ENCODE assay signal across 9 mouse cellular contexts in the genomic region with DNA sequence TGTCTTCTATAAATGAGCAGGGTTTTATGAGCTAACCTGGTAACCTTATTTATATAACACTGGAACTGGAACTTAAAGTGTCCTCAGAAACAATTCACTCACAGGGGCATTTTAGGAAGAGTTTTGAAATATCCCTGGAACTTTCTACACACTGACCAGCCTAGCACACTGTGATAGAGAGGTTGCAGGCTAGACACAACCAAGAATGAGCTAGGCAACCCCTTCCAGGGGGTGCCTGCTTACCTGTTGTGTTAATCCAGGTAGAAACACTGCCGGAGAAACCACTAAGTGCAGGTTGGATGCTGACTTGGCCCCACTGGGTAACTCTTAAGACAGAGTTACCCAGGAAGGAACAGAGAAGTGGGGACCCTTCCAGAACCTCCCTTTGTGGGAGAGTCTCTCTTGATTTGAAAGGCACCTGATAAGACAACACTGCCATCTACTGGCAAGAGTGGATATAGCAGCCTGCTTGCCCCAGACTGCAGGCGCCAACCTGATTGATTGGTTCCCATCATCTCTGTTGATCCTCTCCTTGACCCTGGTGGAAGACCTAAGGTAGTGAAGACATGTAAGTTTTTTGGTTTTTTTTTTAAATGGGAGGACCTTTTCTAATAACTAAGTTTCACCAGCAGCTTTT. TPM values are rescaled to one million over a fixed set of nuclear protein-coding genes. Genes with fewer than 3 reads are reported as not detected.
A peak's percentile ranks its signal among the peaks of the same experiment; 100 is the strongest.
DNase-seq lines count a peak whose midpoint lies in the region; ATAC-seq and TF ChIP-seq lines count a peak whose summit lies in the region.
"Had no signal": no experiment of that assay in that cellular context is flagged by ENCODE, and none has a peak within 500 bp of the region (broad histone marks: within the 10 kb centered on the region; RNA-seq: fewer than 3 reads in every experiment).

No protein-coding gene starts in this region.

- no peaks in the 10 kb centered on the region for H3K4me1 ChIP-seq in MEL (ENCODE audit: control insufficient read depth in 1 of 2, insufficient read depth in 2 of 2, low read length in 2 of 2)
- H3K4me1 ChIP-seq in forebrain, embryonic 12.5 days: no peaks in the 10 kb centered on the region
- peaks cover 11% of the 10 kb centered on the region for H3K4me1 ChIP-seq in lung, embryonic 16.5 days (replicated peaks; ENCODE audit: control insufficient read depth, insufficient read depth, low read length)

- no peak overlapping the region for H3K4me3 ChIP-seq in MEL (ENCODE audit: control insufficient read depth in 1 of 2, insufficient read depth in 1 of 2, low read depth in 2 of 2, low read length in 2 of 2)
- H3K4me3 ChIP-seq in forebrain, embryonic 12.5 days (replicated peaks): no peak overlapping the region
- H3K4me3 ChIP-seq in lung, embryonic 16.5 days (ENCODE audit: low read length): no peak overlapping the region

- no peak for TF ChIP-seq POLR2A in MEL (IDR thresholded peaks at IDR 0.05; ENCODE audit: control insufficient read depth in 1 of 2, insufficient read depth in 1 of 2, low read depth in 1 of 2, low read length in 2 of 2, poor library complexity in 1 of 2)

- WGBS in forebrain, embryonic 12.5 days: 23% methylated on average over 2 of the region's 2 CpGs
- WGBS in lung, embryonic 16.5 days: 23% methylated on average over 2 of the region's 2 CpGs

- peak; percentile 71; the same call in 1 of the 2 replicates for ATAC-seq in forebrain, embryonic 12.5 days (ENCODE audit: low FRiP score)
- peak; percentile 67 to 73 for ATAC-seq in hematopoietic stem cell, adult 5-6 weeks (replicated peaks in 1 of 2; ENCODE audit: insufficient read depth in 1 of 2, low FRiP score in 2 of 2, low TSS enrichment in 1 of 2, low read depth in 1 of 2, poor library complexity in 2 of 2, severe bottlenecking in 2 of 2)
- peak; percentile 15; the same call in 1 of the 2 replicates for ATAC-seq in lung, embryonic 16.5 days (ENCODE audit: low read depth)

- no peaks in the 10 kb centered on the region for H3K9me3 ChIP-seq in MEL (replicated peaks; ENCODE audit: insufficient read depth, low read length)
- no peaks in the 10 kb centered on the region for H3K9me3 ChIP-seq in forebrain, embryonic 12.5 days
- H3K9me3 ChIP-seq in lung, embryonic 16.5 days (ENCODE audit: control insufficient read depth, low read length): no peaks in the 10 kb centered on the region

- no peak overlapping the region for H3K9ac ChIP-seq in MEL (ENCODE audit: control insufficient read depth, low read depth, low read length, poor library complexity, severe bottlenecking)
- no peak overlapping the region for H3K9ac ChIP-seq in forebrain, embryonic 12.5 days
- H3K9ac ChIP-seq in lung, embryonic 16.5 days (ENCODE audit: low read length): no peak overlapping the region

- peak; percentile 48 to 81 (median 62) for TF ChIP-seq CTCF in MEL (IDR thresholded peaks at IDR 0.05 in 2 of 3, conservative IDR thresholded peaks at IDR 0.05 in 1 of 3; ENCODE audit: control insufficient read depth in 1 of 3, insufficient read depth in 1 of 3, low read depth in 2 of 3, low read length in 3 of 3, poor library complexity in 1 of 3, severe bottlenecking in 1 of 3)

- no peak overlapping the region for H3K4me2 ChIP-seq in forebrain, embryonic 12.5 days
- H3K4me2 ChIP-seq in lung, embryonic 16.5 days (ENCODE audit: low read depth, low read length): no peak overlapping the region

- TF ChIP-seq RAD21 in MEL (IDR thresholded peaks at IDR 0.05; ENCODE audit: low read depth, low read length): peak; percentile 66

- H3K79me2 ChIP-seq in MEL (ENCODE audit: control insufficient read depth, insufficient read depth, low read length, poor library complexity): no peaks in the 10 kb centered on the region

- TF ChIP-seq EP300 in MEL (IDR thresholded peaks at IDR 0.05; ENCODE audit: low read depth in 1 of 2, low read length in 2 of 2): no peak

- peak; percentile 53 for DNase-seq in MEL (ENCODE audit: low read depth, low spot score)
- DNase-seq in c-Kit-positive CD71-positive TER-119-negative erythroid progenitor cells, embryonic 14.5 days (ENCODE audit: low read depth): peak; percentile 56
- peak; percentile 35 to 85 for DNase-seq in layer of hippocampus, adult 8-10 months (ENCODE audit: low spot score in 2 of 2)
- DNase-seq in ovary, postnatal 10 days (ENCODE audit: low spot score): peak; percentile 63
- peak; percentile 89 for DNase-seq in thymus, postnatal 25 days

- H3K27me3 ChIP-seq in MEL (ENCODE audit: control insufficient read depth in 1 of 2, insufficient read depth in 2 of 2, low read length in 2 of 2): no peaks in the 10 kb centered on the region
- H3K27me3 ChIP-seq in forebrain, embryonic 12.5 days: no peaks in the 10 kb centered on the region
- H3K27me3 ChIP-seq in lung, embryonic 16.5 days (ENCODE audit: control insufficient read depth, insufficient read depth, low read depth, low read length): no peaks in the 10 kb centered on the region

- no peak overlapping the region for H3K27ac ChIP-seq in MEL (ENCODE audit: control insufficient read depth, low read depth, low read length)
- H3K27ac ChIP-seq in forebrain, embryonic 12.5 days: no peak overlapping the region
- no peak overlapping the region for H3K27ac ChIP-seq in lung, embryonic 16.5 days (ENCODE audit: low read length)
- H3K27ac ChIP-seq: macrophage had no signal

- no peaks in the 10 kb centered on the region for H3K36me3 ChIP-seq in MEL (ENCODE audit: control insufficient read depth in 1 of 2, insufficient read depth in 2 of 2, low read length in 2 of 2)
- no peaks in the 10 kb centered on the region for H3K36me3 ChIP-seq in forebrain, embryonic 12.5 days (replicated peaks)
- H3K36me3 ChIP-seq in lung, embryonic 16.5 days (ENCODE audit: control insufficient read depth, insufficient read depth, low read length): peaks cover 2% of the 10 kb centered on the region; the same call in 1 of the 2 replicates

TF ChIP-seq in MEL, 35 proteins besides CTCF, POLR2A, EP300 and RAD21:
- TF ChIP-seq ZC3H11A (IDR thresholded peaks at IDR 0.05; ENCODE audit: low read depth, low read length) (peak; percentile 34), ELF1 (IDR thresholded peaks at IDR 0.05; ENCODE audit: low read depth, low read length) (no peak), GATA1 (IDR thresholded peaks at IDR 0.05; ENCODE audit: low read depth, low read length) (peak; percentile 40; the same call in 1 of the 2 replicates), SMC3 (IDR thresholded peaks at IDR 0.05; ENCODE audit: low read depth, low read length) (peak; percentile 62), MEF2A (IDR thresholded peaks at IDR 0.05; ENCODE audit: extremely low read depth, insufficient replicate concordance, low read depth, low read length, poor library complexity, severe bottlenecking) (no peak)

RNA-seq across cellular contexts. Expression of gene 4930523C07Rik, which starts 36.7 kb away (rescaled TPM):
- total RNA-seq in MEL (2012; rRNA removed): not detected in 2 replicates
- not detected for polyA plus RNA-seq in MEL (2012; ENCODE audit: insufficient read depth in 1 of 2, insufficient read length in 2 of 2, low read depth in 1 of 2, low replicate concordance in 2 of 2, missing spikeins in 1 of 2)
- polyA plus RNA-seq in forebrain, embryonic 12.5 days (2016; fragmentation: Nextera tagmentation; extraction: Ambion mirVana): 1.0 and 1.5 TPM in 2 replicates
- 23.5 and 34.6 TPM in 2 replicates for total RNA-seq in hematopoietic stem cell, adult 5-6 weeks (2017)
- total RNA-seq in layer of hippocampus, adult 8-10 months (2022): 1 to 10 TPM; 1.3 to 3.3 (median 2.2) TPM
- 43.0 and 48.1 TPM in 2 replicates for polyA plus RNA-seq in lung, embryonic 16.5 days (2015; fragmentation: Nextera tagmentation; extraction: Ambion mirVana)

Comparison
In these comparisons a context has a peak if more than half of its experiments do, and no peak if none do; other contexts are left out.
1. ATAC-seq: peak in every context shown above with its lines; median percentile 71 in forebrain, embryonic 12.5 days; 70 in hematopoietic stem cell, adult 5-6 weeks; 15 in lung, embryonic 16.5 days.